Mouse (Mus musculus) stomach, postnatal 0 days (tissue): ENCODE measurements around the gene Htra1.

Experiments used
- CTCF ChIP-seq: IDR thresholded peaks from 2 replicates; pipeline ENCODE4 v1.5.1; 2016; ENCODE audit warnings: antibody characterized with exemption, low read depth, mild to moderate bottlenecking, moderate library complexity
- EP300 ChIP-seq: optimal IDR thresholded peaks from 2 replicates; pipeline ENCODE3; 2016; ENCODE audit warnings: antibody characterized with exemption

- TF ChIP-seq CTCF (peak; percentile 60), EP300 (no peak)
Measured at GRCm38 (mm10) chr7:130968537-130968936, 32.6 kb downstream of the Htra1 start.
